Mouse (Mus musculus): ENCODE data around the gene Kifap3. TPM values are rescaled to one million over a fixed set of nuclear protein-coding genes. Genes with fewer than 3 reads are reported as not detected.

Kifap3 gene
- polyA plus RNA-seq, 1 experiment from 2014 or later: 142 TPM

- H3K9ac ChIP-seq: no peak overlapping the region
- no peaks in the 10 kb centered on the region for H3K4me1 ChIP-seq
- no peak overlapping the region for H3K4me3 ChIP-seq
- H3K9me3 ChIP-seq: no peaks in the 10 kb centered on the region
- H3K27me3 ChIP-seq (replicated peaks): no peaks in the 10 kb centered on the region
- WGBS: 91% methylated on average over 3 of the region's 3 CpGs
- no peak overlapping the region for H3K4me2 ChIP-seq
- no peak for ATAC-seq (replicated peaks)
- no peaks in the 10 kb centered on the region; the same call in 1 of the 2 replicates for H3K36me3 ChIP-seq (replicated peaks)
- H3K27ac ChIP-seq: no peak overlapping the region
Measured at GRCm38 (mm10) chr1:163903411-163903810, 124.0 kb downstream of the Kifap3 start.

DNA sequence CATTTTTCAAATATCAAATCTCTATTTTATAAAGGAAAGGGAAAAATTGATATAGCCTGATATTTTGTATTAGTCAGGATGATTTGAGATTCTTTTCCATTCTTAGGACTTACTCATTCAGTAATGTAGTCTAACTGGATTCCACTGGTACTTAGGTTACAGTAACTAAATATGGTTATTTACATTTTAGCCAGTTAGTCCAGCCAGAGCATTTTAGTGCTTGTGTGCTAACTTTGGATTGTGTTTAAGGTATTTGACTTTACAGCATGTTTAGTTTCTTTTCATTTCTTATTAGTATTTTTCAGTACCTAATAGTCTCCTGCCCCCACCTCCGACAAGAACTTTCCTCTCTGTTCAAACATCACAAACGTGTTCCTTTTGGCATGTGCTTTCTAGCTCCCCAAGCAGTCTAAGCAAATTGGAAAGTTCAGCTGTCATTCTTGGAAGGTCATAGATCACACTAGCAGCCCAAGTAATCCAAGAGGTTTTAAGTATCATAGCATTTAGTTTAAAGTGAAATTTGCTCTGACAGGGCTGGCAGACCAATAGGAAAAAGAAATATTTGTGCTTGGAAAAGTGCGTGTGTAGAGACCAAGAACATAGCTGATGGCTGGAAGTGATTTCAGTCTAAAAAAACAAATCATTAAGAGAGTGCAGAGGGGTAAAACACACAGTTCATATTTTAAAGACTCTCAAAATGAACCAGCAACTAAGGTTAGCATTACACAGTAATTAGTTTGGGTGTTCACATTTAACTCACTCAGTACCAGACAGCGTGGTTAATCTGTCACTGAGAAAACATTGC, 127.8 kb downstream of the Kifap3 start:
- 79% methylated on average over 4 of the region's 4 CpGs for WGBS
- no peak for ATAC-seq (replicated peaks)

DNA sequence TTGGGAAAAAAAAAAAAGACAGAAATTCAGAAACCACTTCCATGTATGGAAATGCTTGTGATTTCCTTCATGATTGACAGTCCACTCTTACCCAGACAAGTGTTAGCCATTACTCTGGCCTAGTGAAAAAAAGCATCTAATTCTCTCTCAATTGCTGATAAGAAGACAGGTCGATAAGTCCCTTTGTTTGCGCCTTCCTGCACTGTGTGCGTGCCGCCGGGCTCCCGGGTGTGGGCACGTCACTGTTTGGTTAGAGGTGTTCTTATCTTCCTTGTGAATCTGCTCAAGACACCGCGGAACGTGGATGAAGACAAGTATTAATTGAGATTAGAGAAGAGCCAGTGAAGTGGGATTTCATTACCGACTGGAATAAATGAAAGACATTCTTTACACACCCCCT, 129.0 kb downstream of the Kifap3 start:
- peak; percentile 55; the same call in 1 of the 2 replicates for ATAC-seq (replicated peaks)
- Histone ChIP-seq H3K4me1 (no peaks in the 10 kb centered on the region), H3K9me3 (no peaks in the 10 kb centered on the region), H3K4me2 (no peak overlapping the region), H3K27me3 (replicated peaks) (no peaks in the 10 kb centered on the region), H3K4me3 (no peak overlapping the region), H3K9ac (no peak overlapping the region), H3K27ac (no peak overlapping the region), H3K36me3 (replicated peaks) (no peaks in the 10 kb centered on the region; the same call in 1 of the 2 replicates)
- WGBS: 48% methylated on average over 11 of the region's 11 CpGs

More for the DNA sequence above, 127.8 kb downstream of the Kifap3 start:
- H3K27me3 ChIP-seq (replicated peaks): no peaks in the 10 kb centered on the region
- H3K9ac ChIP-seq: no peak overlapping the region
- H3K27ac ChIP-seq: no peak overlapping the region
- no peaks in the 10 kb centered on the region for H3K36me3 ChIP-seq (replicated peaks)
- no peak overlapping the region for H3K4me3 ChIP-seq
- H3K4me2 ChIP-seq: no peak overlapping the region
- H3K4me1 ChIP-seq: no peaks in the 10 kb centered on the region
- no peaks in the 10 kb centered on the region for H3K9me3 ChIP-seq

DNA sequence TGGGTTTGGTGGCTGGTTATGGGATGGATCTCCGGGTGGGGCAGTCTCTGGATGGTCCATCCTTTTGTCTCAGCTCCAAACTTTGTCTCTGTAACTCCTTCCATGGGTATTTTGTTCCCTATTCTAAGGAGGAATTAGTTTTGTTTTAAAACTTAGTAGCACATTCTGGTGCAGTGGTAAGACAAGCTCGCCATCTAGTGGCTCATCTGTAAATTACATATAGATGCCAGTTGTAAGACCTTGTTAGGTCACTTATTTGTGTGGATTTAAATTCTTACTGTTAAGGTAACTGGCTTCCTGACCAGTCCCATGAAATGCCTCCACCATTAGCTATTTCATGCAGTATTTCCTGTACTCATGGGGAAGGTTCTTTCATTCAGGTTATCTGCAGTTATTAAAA, 131.0 kb downstream of the Kifap3 start:
- Histone ChIP-seq H3K4me3 (no peak overlapping the region), H3K4me2 (no peak overlapping the region), H3K4me1 (no peaks in the 10 kb centered on the region), H3K9me3 (no peaks in the 10 kb centered on the region), H3K36me3 (replicated peaks) (no peaks in the 10 kb centered on the region; the same call in 1 of the 2 replicates), H3K27ac (no peak overlapping the region), H3K27me3 (replicated peaks) (no peaks in the 10 kb centered on the region), H3K9ac (no peak overlapping the region)
- WGBS: 9% methylated on average over 2 of the region's 2 CpGs
- ATAC-seq (replicated peaks): peak; percentile 80

GRCm38 (mm10) chr1:163910785-163911184, 131.4 kb downstream of the Kifap3 start:
- peaks cover 3% of the 10 kb centered on the region; the same call in 1 of the 2 replicates for H3K36me3 ChIP-seq (replicated peaks)
- 93% methylated on average over 9 of the region's 9 CpGs for WGBS
- H3K4me3 ChIP-seq: no peak overlapping the region
- H3K9ac ChIP-seq: no peak overlapping the region
- no peaks in the 10 kb centered on the region for H3K27me3 ChIP-seq (replicated peaks)
- H3K27ac ChIP-seq: no peak overlapping the region
- peak; percentile 41; the same call in 1 of the 2 replicates for ATAC-seq (replicated peaks)
- no peak overlapping the region for H3K4me2 ChIP-seq
- no peaks in the 10 kb centered on the region for H3K4me1 ChIP-seq
- H3K9me3 ChIP-seq: no peaks in the 10 kb centered on the region

DNA sequence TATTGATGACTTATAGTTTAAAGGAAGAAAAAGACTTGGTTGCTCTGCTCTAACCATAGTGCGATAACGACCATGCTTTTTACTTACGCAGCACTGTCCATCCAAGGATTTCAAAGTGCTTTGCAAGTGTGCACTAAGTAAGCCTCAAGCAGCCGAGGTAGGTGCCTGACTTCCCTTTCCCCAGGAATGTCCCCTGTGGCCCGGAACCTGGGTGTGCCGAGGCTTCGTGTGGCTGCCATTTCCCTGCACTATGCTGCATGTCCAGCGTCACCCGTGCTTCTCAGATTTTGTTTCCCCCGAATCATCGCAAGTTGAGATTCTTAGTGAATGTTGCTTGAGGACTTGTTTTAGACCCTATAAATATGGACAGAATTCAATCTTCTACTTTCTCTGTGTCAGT, 132.6 kb downstream of the Kifap3 start:
- no peak overlapping the region for H3K4me3 ChIP-seq
- no peaks in the 10 kb centered on the region for H3K27me3 ChIP-seq (replicated peaks)
- H3K36me3 ChIP-seq (replicated peaks): peaks cover 7% of the 10 kb centered on the region; the same call in 1 of the 2 replicates
- no peak for ATAC-seq (replicated peaks)
- no peaks in the 10 kb centered on the region for H3K4me1 ChIP-seq
- WGBS: 91% methylated on average over 11 of the region's 11 CpGs
- no peaks in the 10 kb centered on the region for H3K9me3 ChIP-seq
- H3K9ac ChIP-seq: no peak overlapping the region
- H3K27ac ChIP-seq: no peak overlapping the region
- H3K4me2 ChIP-seq: no peak overlapping the region

GRCm38 (mm10) chr1:163917349-163918160, 138.2 kb downstream of the Kifap3 start:
- no peak overlapping the region for H3K4me2 ChIP-seq
- H3K4me3 ChIP-seq: no peak overlapping the region
- H3K9ac ChIP-seq: no peak overlapping the region
- 97% methylated on average over 5 of the region's 5 CpGs for WGBS
- no peak for ATAC-seq (replicated peaks)
- H3K27me3 ChIP-seq (replicated peaks): no peaks in the 10 kb centered on the region
- no peak overlapping the region for H3K27ac ChIP-seq
- no peaks in the 10 kb centered on the region for H3K4me1 ChIP-seq
- H3K9me3 ChIP-seq: no peaks in the 10 kb centered on the region
- peaks cover 16% of the 10 kb centered on the region; the same call in 1 of the 2 replicates for H3K36me3 ChIP-seq (replicated peaks)

DNA sequence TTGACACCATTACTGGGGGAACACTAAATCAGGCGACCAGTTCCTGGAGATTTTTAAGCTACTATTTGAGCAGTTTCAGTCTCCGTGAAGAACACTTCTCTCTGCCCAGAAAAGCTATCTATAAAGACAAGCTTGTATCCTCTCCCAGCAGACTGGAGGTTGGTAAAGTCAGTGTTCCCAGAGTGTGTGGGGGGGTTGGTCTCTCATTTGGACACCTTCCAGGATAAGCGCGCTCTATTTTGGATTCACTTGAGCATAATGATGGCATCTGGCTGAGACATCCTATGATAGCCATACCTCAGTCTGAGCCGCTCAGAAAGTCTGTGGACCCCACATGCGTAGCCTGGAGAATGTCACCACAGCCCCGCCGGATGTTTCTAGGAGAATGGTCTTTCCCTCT, 144.7 kb downstream of the Kifap3 start:
- H3K27me3 ChIP-seq (replicated peaks): no peaks in the 10 kb centered on the region
- no peak for ATAC-seq (replicated peaks)
- 91% methylated on average over 8 of the region's 8 CpGs for WGBS
- H3K4me3 ChIP-seq: no peak overlapping the region
- H3K36me3 ChIP-seq (replicated peaks): no peaks in the 10 kb centered on the region
- no peak overlapping the region for H3K27ac ChIP-seq
- peaks cover 5% of the 10 kb centered on the region for H3K4me1 ChIP-seq
- H3K9ac ChIP-seq: no peak overlapping the region
- H3K9me3 ChIP-seq: no peaks in the 10 kb centered on the region
- no peak overlapping the region for H3K4me2 ChIP-seq

- 69% methylated on average over 7 of the region's 7 CpGs for WGBS
- Histone ChIP-seq H3K4me2 (peak within 1 kb of the TSS; percentile 73), H3K4me1 (peaks cover 22% of the 10 kb centered on the region), H3K27ac (peak within 1 kb of the TSS; percentile 84), H3K4me3 (peak within 1 kb of the TSS; percentile 86), H3K27me3 (replicated peaks) (no peaks in the 10 kb centered on the region), H3K9ac (peak within 1 kb of the TSS; percentile 93), H3K9me3 (no peaks in the 10 kb centered on the region), H3K36me3 (replicated peaks) (peaks cover under 1% of the 10 kb centered on the region; the same call in 1 of the 2 replicates)
- no peak for ATAC-seq (replicated peaks)
Measured at GRCm38 (mm10) chr1:163928846-163929245, 149.5 kb downstream of the Kifap3 start, which contains the start of gene Scyl3. TSS of gene Scyl3 (plus strand) at chr1:163929100.

- WGBS: under 1% methylated on average over 76 of the region's 77 CpGs
- H3K27ac ChIP-seq: peak overlapping the region; percentile 84
- peak overlapping the region; percentile 86 for H3K4me3 ChIP-seq
- peak; percentile 97 for ATAC-seq (replicated peaks)
- no peaks in the 10 kb centered on the region for H3K9me3 ChIP-seq
- no peaks in the 10 kb centered on the region for H3K27me3 ChIP-seq (replicated peaks)
- H3K36me3 ChIP-seq (replicated peaks): peaks cover 10% of the 10 kb centered on the region; the same call in 1 of the 2 replicates
- peaks cover 22% of the 10 kb centered on the region for H3K4me1 ChIP-seq
- peak overlapping the region; percentile 73 for H3K4me2 ChIP-seq
- peak overlapping the region; percentile 93 for H3K9ac ChIP-seq
Measured at GRCm38 (mm10) chr1:163929636-163930457, 150.5 kb downstream of the Kifap3 start.

DNA sequence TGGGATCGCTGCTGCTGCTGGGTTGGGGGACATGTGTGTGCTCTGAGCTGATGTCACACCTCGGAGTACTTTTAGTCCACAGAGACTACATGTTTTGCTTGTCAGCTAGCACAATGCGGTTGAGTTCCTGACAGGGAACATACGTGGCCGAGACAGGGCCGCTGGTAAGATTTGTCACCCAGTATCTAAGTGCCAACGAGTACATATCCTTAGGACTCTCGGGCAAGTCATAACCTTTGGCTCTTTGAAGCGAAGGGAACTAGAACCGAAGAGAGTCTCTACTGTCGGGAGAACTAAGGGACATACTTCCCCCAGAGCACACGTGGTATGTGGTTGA, 151.0 kb downstream of the Kifap3 start:
- H3K4me3 ChIP-seq: peak overlapping the region; percentile 86
- H3K4me2 ChIP-seq: peak overlapping the region; percentile 73
- no peak; the same call in none of the 2 replicates for ATAC-seq (replicated peaks)
- H3K9ac ChIP-seq: peak overlapping the region; percentile 93
- H3K27ac ChIP-seq: 0 out of 2 replicates have a peak overlapping the region, but pooled peaks have one; percentile 84
- peaks cover 22% of the 10 kb centered on the region for H3K4me1 ChIP-seq
- no peaks in the 10 kb centered on the region for H3K9me3 ChIP-seq
- H3K36me3 ChIP-seq (replicated peaks): peaks cover 10% of the 10 kb centered on the region; the same call in 1 of the 2 replicates
- H3K27me3 ChIP-seq (replicated peaks): no peaks in the 10 kb centered on the region
- WGBS: 7% methylated on average over 12 of the region's 12 CpGs
